ENCODE assay signal across 7 mouse cellular contexts in genomic region chr3:21952695-21953415, GRCm38 (mm10).
DNase-seq lines count a peak whose midpoint lies in the region; ATAC-seq and TF ChIP-seq lines count a peak whose summit lies in the region.

No protein-coding gene starts in this region.

- H3K4me3 ChIP-seq in kidney, adult 2 months (ENCODE audit: insufficient read depth, low read depth, low read length): no peak overlapping the region

- no peaks in the 10 kb centered on the region; the same call in 1 of the 2 replicates for H3K27me3 ChIP-seq in kidney, adult 2 months (replicated peaks; ENCODE audit: control insufficient read depth, insufficient read depth, low read length)

- H3K27ac ChIP-seq in kidney, adult 2 months (ENCODE audit: insufficient read depth, low read depth, low read length): peak overlapping the region; percentile 73

- 53% methylated on average over 8 of the region's 8 CpGs for WGBS in kidney, adult 2 months

- peaks cover 9% of the 10 kb centered on the region for H3K4me1 ChIP-seq in kidney, adult 2 months (ENCODE audit: control insufficient read depth, insufficient read depth, low read length)

- peak; percentile 42 to 45 for DNase-seq in adrenal gland, adult 18-20 months (ENCODE audit: low spot score in 2 of 2)
- DNase-seq in gastrocnemius, postnatal 25 days: peak; percentile 70
- DNase-seq in kidney, adult 2 months: peak; percentile 90
- peak; percentile 62 to 66 for DNase-seq in lung, postnatal 4 days
- DNase-seq in left cerebral cortex, adult 9 months (ENCODE audit: low spot score in 2 of 2): no peak

- H3K36me3 ChIP-seq in kidney, adult 2 months (ENCODE audit: control insufficient read depth, insufficient read depth, low read length): no peaks in the 10 kb centered on the region

- TF ChIP-seq CTCF in kidney, adult 2 months (conservative IDR thresholded peaks at IDR 0.05; ENCODE audit: insufficient read depth, insufficient read length, low read depth, low read length): no peak

- no peak for TF ChIP-seq POLR2A in kidney, adult 2 months (IDR thresholded peaks at IDR 0.05; ENCODE audit: low read depth, low read length)

- ATAC-seq in CD4-positive, CD25-positive, alpha-beta regulatory T cell, adult 4 months: peak; percentile 80
- no peak for ATAC-seq in erythroid progenitor cell, adult 5-6 weeks (replicated peaks; ENCODE audit: low FRiP score, poor library complexity, severe bottlenecking)

Comparison
In these comparisons a context has a peak if more than half of its experiments do, and no peak if none do; other contexts are left out.
1. DNase-seq: peak in adrenal gland, adult 18-20 months (2 of 2), gastrocnemius, postnatal 25 days (single experiment), kidney, adult 2 months (single experiment) and lung, postnatal 4 days (2 of 2); none in left cerebral cortex, adult 9 months (0 of 2).